Mouse (Mus musculus) embryonic facial prominence, embryonic 10.5 days (tissue): ENCODE data around the gene Chd6. TPM values are rescaled to one million over a fixed set of nuclear protein-coding genes. Genes with fewer than 3 reads are reported as not detected.

Source experiments
- DNase-seq: peaks from one replicate; pipeline ENCODE4 v3.0.0-alpha.2; 2017; ENCODE audit warnings: low spot score
- H3K27ac ChIP-seq: fragments of 300-500 bp; sonication (generic); replicated peaks from 2 replicates; pipeline ENCODE4 v1.5.1; 2016; ENCODE audit warnings: mild to moderate bottlenecking
- H3K27me3 ChIP-seq: fragments of 300-500 bp; sonication (generic); replicated peaks from 2 replicates; pipeline ENCODE4 v1.6.1; 2016; ENCODE audit warnings: low read depth, mild to moderate bottlenecking; ENCODE audit not compliant: poor library complexity, severe bottlenecking
- H3K36me3 ChIP-seq: fragments of 300-500 bp; sonication (generic); replicated peaks from 2 replicates; pipeline ENCODE4 v1.6.1; 2016; ENCODE audit warnings: mild to moderate bottlenecking, moderate library complexity
- H3K4me1 ChIP-seq: fragments of 300-500 bp; sonication (generic); 2 replicates; pipeline ENCODE4 v1.6.1; 2016
- H3K4me3 ChIP-seq: fragments of 300-500 bp; sonication (generic); 2 replicates; pipeline ENCODE4 v1.5.1; 2016; ENCODE audit warnings: mild to moderate bottlenecking, moderate library complexity
- H3K9me3 ChIP-seq: fragments of 300-500 bp; sonication (generic); 2 replicates; pipeline ENCODE4 v1.6.1; 2016; ENCODE audit warnings: mild to moderate bottlenecking
- WGBS: fragments of 180-500 bp; shearing (Covaris S2); methylation state at CpG from one replicate; pipeline ENCODE4 v1.1.7; 2016; 5-methylcytosine and 5-hydroxymethylcytosine counted together
- polyA plus RNA-seq: library from polyadenylated mRNA; unstranded; fragments of >200 nt; fragmentation: Nextera tagmentation; extraction: Ambion mirVana; gene quantifications from 2 replicates; pipeline ENCODE4 v1.2.1, GENCODE M21; 2016

The Chd6 gene
- polyA plus RNA-seq, 1 experiment from 2014 or later, result 34.4 TPM

GRCm38 (mm10) chr2:161108085-161108927 is 569 bp downstream of the Chd6 start:
- Histone ChIP-seq H3K27ac (peak overlapping the region; percentile 99), H3K4me3 (peak overlapping the region; percentile 95), H3K27me3 (no peaks in the 10 kb centered on the region; the same call in 1 of the 2 replicates), H3K36me3 (peaks cover 8% of the 10 kb centered on the region), H3K4me1 (peaks cover 27% of the 10 kb centered on the region), H3K9me3 (no peaks in the 10 kb centered on the region)
- DNase-seq, result peak; percentile 76
- under 1% methylated on average over 77 of the region's 77 CpGs for WGBS

- peaks cover 28% of the 10 kb centered on the region for H3K4me1 ChIP-seq
- 87% methylated on average over 2 of the region's 2 CpGs for WGBS
- no peaks in the 10 kb centered on the region for H3K9me3 ChIP-seq
- no peaks in the 10 kb centered on the region; the same call in 1 of the 2 replicates for H3K27me3 ChIP-seq
- H3K4me3 ChIP-seq, result peak overlapping the region; percentile 95
- DNase-seq, result no peak
- peaks cover 8% of the 10 kb centered on the region for H3K36me3 ChIP-seq
- no peak overlapping the region for H3K27ac ChIP-seq
These were observed 1.6 kb downstream of the Chd6 start for GRCm38 (mm10) chr2:161107236-161107635.

- Histone ChIP-seq H3K4me3 (no peak overlapping the region), H3K36me3 (peaks cover 8% of the 10 kb centered on the region), H3K9me3 (no peaks in the 10 kb centered on the region), H3K4me1 (peaks cover 21% of the 10 kb centered on the region), H3K27ac (no peak overlapping the region), H3K27me3 (no peaks in the 10 kb centered on the region)
- no peak for DNase-seq
- WGBS, result 84% methylated on average over 5 of the region's 5 CpGs
These were observed 5.1 kb downstream of the Chd6 start for GRCm38 (mm10) chr2:161103769-161104168.

- Histone ChIP-seq H3K36me3 (peaks cover 8% of the 10 kb centered on the region), H3K4me1 (peaks cover 12% of the 10 kb centered on the region), H3K27ac (no peak overlapping the region), H3K27me3 (no peaks in the 10 kb centered on the region), H3K4me3 (no peak overlapping the region), H3K9me3 (no peaks in the 10 kb centered on the region)
- DNase-seq, result no peak
- 46% methylated on average over 3 of the region's 3 CpGs for WGBS
These were observed 6.8 kb downstream of the Chd6 start for GRCm38 (mm10) chr2:161102102-161102501.

- DNase-seq, result no peak
- Histone ChIP-seq H3K4me3 (no peak overlapping the region), H3K4me1 (peaks cover 3% of the 10 kb centered on the region; the same call in 1 of the 2 replicates), H3K36me3 (peaks cover 2% of the 10 kb centered on the region; the same call in 1 of the 2 replicates), H3K27ac (no peak overlapping the region), H3K9me3 (no peaks in the 10 kb centered on the region), H3K27me3 (no peaks in the 10 kb centered on the region)
- 88% methylated on average over 5 of the region's 5 CpGs for WGBS
These were observed 11.1 kb downstream of the Chd6 start for GRCm38 (mm10) chr2:161097746-161098145.

- Histone ChIP-seq H3K4me3 (no peak overlapping the region), H3K36me3 (peaks cover 18% of the 10 kb centered on the region), H3K27ac (no peak overlapping the region), H3K27me3 (no peaks in the 10 kb centered on the region), H3K9me3 (no peaks in the 10 kb centered on the region), H3K4me1 (no peaks in the 10 kb centered on the region)
- 92% methylated on average over 6 of the region's 6 CpGs for WGBS
- no peak for DNase-seq
These were observed 18.0 kb downstream of the Chd6 start for GRCm38 (mm10) chr2:161090746-161091405.

- 73% methylated on average over 3 of the region's 3 CpGs for WGBS
- H3K9me3 ChIP-seq, result no peaks in the 10 kb centered on the region
- H3K27me3 ChIP-seq, result no peaks in the 10 kb centered on the region
- no peak overlapping the region for H3K4me3 ChIP-seq
- H3K36me3 ChIP-seq, result peaks cover 18% of the 10 kb centered on the region
- H3K27ac ChIP-seq, result no peak overlapping the region
- no peak for DNase-seq
- no peaks in the 10 kb centered on the region for H3K4me1 ChIP-seq
These were observed 18.7 kb downstream of the Chd6 start for GRCm38 (mm10) chr2:161090200-161090599.

GRCm38 (mm10) chr2:161078590-161078989 is 30.3 kb downstream of the Chd6 start:
- H3K9me3 ChIP-seq, result no peaks in the 10 kb centered on the region
- no peak overlapping the region for H3K4me3 ChIP-seq
- H3K27ac ChIP-seq, result no peak overlapping the region
- no peaks in the 10 kb centered on the region for H3K27me3 ChIP-seq
- 89% methylated on average over 2 of the region's 2 CpGs for WGBS
- DNase-seq, result no peak
- peaks cover 19% of the 10 kb centered on the region for H3K36me3 ChIP-seq
- no peaks in the 10 kb centered on the region for H3K4me1 ChIP-seq

- no peak for DNase-seq
These were observed 32.6 kb downstream of the Chd6 start for GRCm38 (mm10) chr2:161076262-161076661.

GRCm38 (mm10) chr2:161075553-161075952 is 33.3 kb downstream of the Chd6 start:
- DNase-seq, result no peak
- WGBS, result 88% methylated on average over 5 of the region's 5 CpGs
- Histone ChIP-seq H3K27ac (no peak overlapping the region), H3K4me3 (no peak overlapping the region), H3K36me3 (peaks cover 19% of the 10 kb centered on the region), H3K27me3 (no peaks in the 10 kb centered on the region), H3K4me1 (no peaks in the 10 kb centered on the region), H3K9me3 (no peaks in the 10 kb centered on the region)

More at GRCm38 (mm10) chr2:161076262-161076661, 32.6 kb downstream of the Chd6 start:
- Histone ChIP-seq H3K9me3 (no peaks in the 10 kb centered on the region), H3K4me1 (no peaks in the 10 kb centered on the region), H3K4me3 (no peak overlapping the region), H3K27me3 (no peaks in the 10 kb centered on the region), H3K36me3 (peaks cover 19% of the 10 kb centered on the region), H3K27ac (no peak overlapping the region)
- WGBS, result 88% methylated on average over 4 of the region's 4 CpGs

GRCm38 (mm10) chr2:161066097-161066759 is 42.6 kb downstream of the Chd6 start:
- no peak overlapping the region for H3K4me3 ChIP-seq
- H3K27ac ChIP-seq, result no peak overlapping the region
- no peak for DNase-seq
- peaks cover 16% of the 10 kb centered on the region for H3K36me3 ChIP-seq
- no peaks in the 10 kb centered on the region for H3K27me3 ChIP-seq
- 51% methylated on average over 10 of the region's 10 CpGs for WGBS
- peaks cover 6% of the 10 kb centered on the region for H3K4me1 ChIP-seq
- no peaks in the 10 kb centered on the region for H3K9me3 ChIP-seq

- 87% methylated on average over 2 of the region's 2 CpGs for WGBS
- H3K9me3 ChIP-seq, result no peaks in the 10 kb centered on the region
- H3K36me3 ChIP-seq, result peaks cover 16% of the 10 kb centered on the region
- H3K27me3 ChIP-seq, result no peaks in the 10 kb centered on the region
- peaks cover 6% of the 10 kb centered on the region for H3K4me1 ChIP-seq
- DNase-seq, result no peak
- H3K4me3 ChIP-seq, result no peak overlapping the region
- H3K27ac ChIP-seq, result no peak overlapping the region
These were observed 43.3 kb downstream of the Chd6 start for GRCm38 (mm10) chr2:161065594-161065993.
